Mouse (Mus musculus) CD8-positive naive resting alpha-beta T cell, adult 57 days (primary cell): ENCODE data around the gene Fmnl1. TPM values are rescaled to one million over a fixed set of nuclear protein-coding genes. Genes with fewer than 3 reads are reported as not detected.

Experiments used
- total RNA-seq: library from RNA; stranded (reverse); gene quantifications from one replicate; pipeline ENCODE4 v1.2.4, GENCODE M21; 2023

Fmnl1 gene
- total RNA-seq, result 392 TPM

GRCm38 (mm10) chr11:103170494-103171285 is at the start of gene Fmnl1:
TSS of gene Fmnl1 (plus strand) at chr11:103171107.

GRCm38 (mm10) chr11:103131701-103132575 is 39.0 kb upstream of the Fmnl1 start, which contains the start of gene Hexim2:
TSS of gene Hexim2 (plus strand) at chr11:103132429.

GRCm38 (mm10) chr11:103208458-103208857 is 37.6 kb downstream of the Fmnl1 start, which contains the start of gene 1700023F06Rik:
TSS of gene 1700023F06Rik (minus strand) at chr11:103208558.

GRCm38 (mm10) chr11:103217790-103218516 is 47.0 kb downstream of the Fmnl1 start, which contains the start of gene Spata32:
TSS of gene Spata32 (minus strand) at chr11:103218432.

Other genes with a start within 250 kb of the Fmnl1 start
- gene Kif18b, start 246.0 kb upstream of the Fmnl1 start, total RNA-seq, result 0.24 TPM
- gene C1ql1, start 224.4 kb upstream of the Fmnl1 start, total RNA-seq, result not detected
- 63.5 TPM for gene Nmt1, start 142.9 kb upstream of the Fmnl1 start, total RNA-seq
- gene Dcakd, start 142.8 kb upstream of the Fmnl1 start, total RNA-seq, result 15.8 TPM
- not detected for gene Plcd3, start 69.4 kb upstream of the Fmnl1 start, total RNA-seq
- 41.5 TPM for gene Acbd4, start 69.4 kb upstream of the Fmnl1 start, total RNA-seq
- 129 TPM for gene Hexim1, start 54.9 kb upstream of the Fmnl1 start, total RNA-seq
- gene Hexim2, start 38.7 kb upstream of the Fmnl1 start, total RNA-seq, result 1.7 TPM
- not detected for gene 1700023F06Rik, start 37.5 kb downstream of the Fmnl1 start, total RNA-seq
- gene Spata32, start 47.3 kb downstream of the Fmnl1 start, total RNA-seq, result not detected
- 69.7 TPM for gene Map3k14, start 96.4 kb downstream of the Fmnl1 start, total RNA-seq
- gene Arhgap27, start 192.6 kb downstream of the Fmnl1 start, total RNA-seq, result 71.4 TPM
- gene Plekhm1, start 241.6 kb downstream of the Fmnl1 start, total RNA-seq, result 36.6 TPM